Mouse (Mus musculus) thymus, adult 2 months (tissue): ENCODE measurements around the gene Sorbs2.

Source experiments
- CTCF ChIP-seq: fragments of 200-500 bp; IDR thresholded peaks from 2 replicates; pipeline ENCODE4 v1.5.1; 2012; ENCODE audit warnings: mild to moderate bottlenecking, control low read depth, low read length, moderate library complexity, borderline replicate concordance; ENCODE audit not compliant: control insufficient read depth, poor library complexity, insufficient read depth; ENCODE audit errors: extremely low read depth
- POLR2A ChIP-seq: fragments of 200-500 bp; IDR thresholded peaks from 2 replicates; pipeline ENCODE4 v1.6.1; 2012; ENCODE audit warnings: mild to moderate bottlenecking, low read length, control low read depth, moderate library complexity; ENCODE audit not compliant: control insufficient read depth, poor library complexity, insufficient read depth; ENCODE audit errors: extremely low read depth

- TF ChIP-seq CTCF (no peak), POLR2A (no peak)
These were observed 256.2 kb downstream of the Sorbs2 start for GRCm38 (mm10) chr8:45763690-45764342.
